Mouse (Mus musculus) bone marrow macrophage, adult 2 months (primary cell): ENCODE data around the gene Arhgap35.

Experiments used
- CTCF ChIP-seq: IDR thresholded peaks from 2 replicates; pipeline ENCODE4 v1.5.1; 2012; ENCODE audit warnings: low read depth, mild to moderate bottlenecking, low read length, moderate library complexity
- POLR2A ChIP-seq: IDR thresholded peaks from 2 replicates; pipeline ENCODE4 v1.6.1; 2012; ENCODE audit warnings: mild to moderate bottlenecking, low read depth, low read length, borderline replicate concordance

DNA sequence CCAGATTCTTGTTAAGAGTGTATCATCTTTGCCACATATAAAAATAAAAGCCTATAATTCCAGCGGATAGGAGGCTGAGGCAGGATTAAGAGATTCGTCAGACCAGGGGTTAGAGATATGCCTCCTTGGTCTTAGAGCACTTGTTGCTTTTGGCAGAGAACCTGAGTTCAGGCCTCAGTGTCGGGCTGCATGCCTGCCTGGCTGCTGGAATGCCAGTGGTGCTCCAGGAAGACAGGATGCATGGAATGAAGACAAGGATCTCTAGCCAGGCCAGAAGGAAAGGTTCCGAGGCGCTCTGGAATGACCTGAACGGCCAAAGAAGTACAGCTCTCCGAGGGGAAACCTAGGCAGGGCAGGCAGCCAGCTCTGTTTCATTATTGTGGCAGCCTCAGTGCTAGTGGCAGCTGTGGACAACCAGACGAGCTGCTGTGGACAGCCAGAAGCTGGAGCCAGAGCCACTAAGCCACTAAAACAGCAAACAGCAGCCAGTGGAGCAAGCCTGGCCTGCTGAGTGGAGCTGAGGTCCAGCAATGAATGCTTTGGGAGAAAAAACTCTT is 6.4 kb upstream of the Arhgap35 start:
- TF ChIP-seq POLR2A (no peak), CTCF (no peak)
